Mouse (Mus musculus): ENCODE measurements at regions not wholly inside any gene's neighbourhood (a gene's known extent, or its start where the extent isn't known, plus 50 kb on each side); places are given as distances from the start of the nearest gene placed in this dataset.

DNA sequence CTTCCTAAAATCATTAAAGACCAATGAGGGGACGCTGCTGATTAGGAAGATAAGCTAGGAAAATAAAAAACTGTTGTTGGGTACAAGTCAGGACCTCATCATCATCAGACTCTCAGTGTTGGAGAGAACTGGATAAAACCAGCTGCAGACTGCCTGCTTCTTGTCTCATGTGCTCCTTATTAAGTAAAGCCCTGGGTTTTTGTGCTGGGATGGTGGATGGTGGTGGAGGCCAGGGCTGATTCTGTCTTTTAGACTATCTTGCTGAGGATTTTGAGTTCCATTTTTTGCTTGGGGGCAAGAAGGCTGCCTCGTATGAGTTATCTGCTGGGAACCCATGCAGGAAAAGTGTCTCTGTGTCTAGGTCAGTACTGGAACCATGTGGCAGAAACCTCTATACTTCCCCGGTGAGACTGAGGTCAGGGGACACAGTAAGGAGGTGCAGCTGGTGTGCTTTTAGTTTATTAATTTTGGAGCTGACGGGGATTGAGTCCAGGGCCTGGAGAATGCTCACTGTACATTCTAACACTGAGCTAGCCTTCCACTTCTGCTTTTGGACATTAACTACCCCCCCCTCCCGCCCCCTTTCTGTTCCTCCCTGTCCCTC, 152.0 kb downstream of the Ppp4r2 start:
- TF ChIP-seq POLR2A (IDR thresholded peaks at IDR 0.05; ENCODE audit: borderline replicate concordance, insufficient read depth, low read length) (no peak), CTCF (IDR thresholded peaks at IDR 0.05; ENCODE audit: borderline replicate concordance, insufficient read depth, low read depth, low read length) (no peak)
- 74% methylated on average over 5 of the region's 5 CpGs for WGBS
- Histone ChIP-seq H3K27ac (ENCODE audit: insufficient read depth, low read length) (no peak overlapping the region), H3K4me3 (replicated peaks; ENCODE audit: insufficient read depth, low read depth, low read length) (no peak overlapping the region), H3K27me3 (ENCODE audit: control insufficient read depth, insufficient read depth, low read length) (no peaks in the 10 kb centered on the region), H3K4me1 (ENCODE audit: control insufficient read depth, insufficient read depth, low read length) (no peaks in the 10 kb centered on the region)
- DNase-seq: no peak

DNA sequence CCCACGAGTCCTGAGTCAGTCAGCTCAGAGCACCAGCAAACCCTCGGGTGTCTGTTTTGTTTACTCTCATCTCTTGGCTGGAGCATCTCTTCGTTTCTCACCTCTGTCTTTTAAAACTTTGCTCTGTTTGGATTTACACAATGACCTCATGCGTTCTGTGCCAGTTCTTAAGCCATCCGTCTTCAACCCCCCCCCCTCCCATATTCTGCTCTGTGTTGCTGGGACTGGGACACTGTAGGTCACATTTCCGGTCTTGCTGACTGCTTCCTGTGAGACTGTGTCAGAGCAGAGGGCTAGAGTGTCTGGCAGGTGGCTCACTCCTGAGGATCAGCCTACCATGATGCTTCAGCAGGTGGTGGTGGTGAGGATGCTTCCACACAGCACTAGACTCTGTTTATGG, 155.1 kb downstream of the Ppp4r2 start:
- H3K4me3 ChIP-seq (replicated peaks; ENCODE audit: insufficient read depth, low read depth, low read length): no peak overlapping the region
- 64% methylated on average over 6 of the region's 6 CpGs for WGBS
- no peaks in the 10 kb centered on the region for H3K27me3 ChIP-seq (ENCODE audit: control insufficient read depth, insufficient read depth, low read length)
- TF ChIP-seq POLR2A (IDR thresholded peaks at IDR 0.05; ENCODE audit: borderline replicate concordance, insufficient read depth, low read length): no peak
- no peak for TF ChIP-seq CTCF (IDR thresholded peaks at IDR 0.05; ENCODE audit: borderline replicate concordance, insufficient read depth, low read depth, low read length)
- no peak for DNase-seq
- H3K27ac ChIP-seq (ENCODE audit: insufficient read depth, low read length): no peak overlapping the region
- H3K4me1 ChIP-seq (ENCODE audit: control insufficient read depth, insufficient read depth, low read length): no peaks in the 10 kb centered on the region

DNA sequence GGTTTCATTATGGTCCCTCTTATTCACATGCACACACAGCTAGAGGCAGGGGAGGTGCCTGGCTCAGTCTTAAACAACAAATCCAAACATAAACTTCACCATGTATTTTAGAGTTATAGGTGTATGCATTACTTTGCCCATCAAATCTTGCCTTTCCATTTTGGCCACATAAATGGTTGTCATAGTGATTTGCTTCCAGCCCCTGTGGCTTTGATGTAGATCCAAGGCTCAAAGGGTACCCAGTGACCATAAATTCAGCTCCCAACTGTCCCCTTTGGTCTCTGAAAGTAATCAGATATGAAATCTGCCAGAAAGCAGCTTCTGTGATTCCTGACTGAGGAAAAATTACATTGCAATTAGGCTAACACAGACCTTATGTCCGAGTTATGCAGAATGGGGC, 160.0 kb downstream of the Ppp4r2 start:
- Histone ChIP-seq H3K27ac (ENCODE audit: insufficient read depth, low read length) (no peak overlapping the region), H3K4me3 (replicated peaks; ENCODE audit: insufficient read depth, low read depth, low read length) (no peak overlapping the region), H3K27me3 (ENCODE audit: control insufficient read depth, insufficient read depth, low read length) (no peaks in the 10 kb centered on the region), H3K4me1 (ENCODE audit: control insufficient read depth, insufficient read depth, low read length) (no peaks in the 10 kb centered on the region)
- DNase-seq: no peak
- WGBS: 23% methylated on average over 1 of the region's 1 CpGs
- TF ChIP-seq CTCF (IDR thresholded peaks at IDR 0.05; ENCODE audit: borderline replicate concordance, insufficient read depth, low read depth, low read length) (no peak), POLR2A (IDR thresholded peaks at IDR 0.05; ENCODE audit: borderline replicate concordance, insufficient read depth, low read length) (no peak)

DNA sequence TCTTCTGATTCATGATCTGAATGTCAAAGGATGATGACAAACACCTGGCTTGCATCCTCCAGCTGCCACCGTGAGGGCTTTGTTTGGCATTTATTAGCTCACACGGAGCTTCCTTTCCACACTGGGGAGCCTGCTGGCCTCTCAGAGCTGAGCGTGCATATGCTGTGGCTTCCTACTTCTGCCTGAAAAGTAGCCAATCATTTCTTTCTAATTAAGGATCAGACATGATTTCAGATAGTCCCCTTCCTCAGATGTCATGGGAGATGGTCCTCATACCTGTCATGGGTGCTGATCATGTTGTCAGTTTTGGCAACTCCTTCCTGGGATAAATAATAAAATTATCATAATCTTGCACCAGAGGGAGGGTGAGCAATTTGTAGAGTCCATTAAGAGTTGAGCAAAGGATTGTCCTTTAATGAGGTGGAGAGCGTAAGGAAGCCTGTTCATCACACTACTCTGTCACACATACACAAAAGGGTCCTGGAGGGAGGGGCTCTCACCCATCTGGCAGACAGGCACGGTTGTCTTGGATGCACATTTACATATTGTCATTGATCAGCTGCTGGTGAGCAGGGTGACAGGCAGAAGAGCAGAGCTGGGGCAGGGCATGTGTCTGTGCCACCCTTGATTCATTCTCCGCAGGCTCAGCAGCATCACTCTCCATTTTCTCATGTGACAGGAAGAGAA, 162.6 kb downstream of the Ppp4r2 start:
- H3K27me3 ChIP-seq (ENCODE audit: control insufficient read depth, insufficient read depth, low read length): no peaks in the 10 kb centered on the region
- 17% methylated on average over 6 of the region's 6 CpGs for WGBS

DNA sequence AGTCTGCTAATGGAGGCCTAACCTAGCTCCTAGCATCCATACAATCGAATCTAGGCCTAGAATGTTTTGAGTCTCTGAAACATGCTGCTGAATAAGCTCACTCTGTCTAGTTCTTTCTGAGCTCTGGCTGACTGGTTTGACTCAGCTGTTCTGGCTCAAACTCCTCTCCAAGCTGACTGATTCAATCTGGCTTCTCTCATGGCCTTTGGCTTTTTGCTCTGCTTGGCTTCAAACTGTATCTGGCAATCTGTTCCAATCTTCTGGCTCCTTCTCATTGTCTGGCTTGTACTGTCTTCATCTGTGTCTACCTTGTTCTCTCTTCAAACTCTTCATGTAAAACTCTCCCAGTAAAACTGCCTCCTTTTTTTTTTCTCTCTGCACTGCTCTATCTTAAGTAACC, 164.9 kb downstream of the Ppp4r2 start:
- TF ChIP-seq POLR2A (IDR thresholded peaks at IDR 0.05; ENCODE audit: borderline replicate concordance, insufficient read depth, low read length) (no peak), CTCF (IDR thresholded peaks at IDR 0.05; ENCODE audit: borderline replicate concordance, insufficient read depth, low read depth, low read length) (no peak)
- Histone ChIP-seq H3K27ac (ENCODE audit: insufficient read depth, low read length) (no peak overlapping the region), H3K27me3 (ENCODE audit: control insufficient read depth, insufficient read depth, low read length) (no peaks in the 10 kb centered on the region), H3K4me1 (ENCODE audit: control insufficient read depth, insufficient read depth, low read length) (no peaks in the 10 kb centered on the region), H3K4me3 (replicated peaks; ENCODE audit: insufficient read depth, low read depth, low read length) (no peak overlapping the region)
- DNase-seq: no peak
- 51% methylated on average over 1 of the region's 1 CpGs for WGBS

More for the DNA sequence above, 162.6 kb downstream of the Ppp4r2 start:
- TF ChIP-seq POLR2A (IDR thresholded peaks at IDR 0.05; ENCODE audit: borderline replicate concordance, insufficient read depth, low read length): no peak
- no peak for TF ChIP-seq CTCF (IDR thresholded peaks at IDR 0.05; ENCODE audit: borderline replicate concordance, insufficient read depth, low read depth, low read length)
- H3K4me1 ChIP-seq (ENCODE audit: control insufficient read depth, insufficient read depth, low read length): no peaks in the 10 kb centered on the region
- no peak overlapping the region for H3K4me3 ChIP-seq (replicated peaks; ENCODE audit: insufficient read depth, low read depth, low read length)
- DNase-seq: no peak
- H3K27ac ChIP-seq (ENCODE audit: insufficient read depth, low read length): no peak overlapping the region

DNA sequence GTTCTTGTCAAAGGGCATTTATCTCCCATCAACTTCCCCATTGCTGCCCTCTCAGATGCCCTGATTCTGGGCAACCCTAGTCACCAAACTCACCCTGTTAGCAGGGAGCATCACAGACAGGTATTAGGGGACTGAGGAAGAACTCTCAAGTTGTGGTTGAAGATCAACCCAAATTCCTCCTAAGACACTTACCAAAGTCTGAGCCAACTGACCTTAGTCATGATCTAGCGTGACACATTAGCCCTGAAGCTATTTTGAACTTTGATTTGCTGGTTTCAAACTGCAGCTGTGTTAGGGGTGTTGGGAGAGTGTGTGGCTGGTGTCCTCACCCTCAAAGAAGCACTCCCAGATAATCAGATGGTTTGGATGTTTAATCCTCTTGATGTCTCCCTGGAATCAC, 170.5 kb downstream of the Ppp4r2 start:
- WGBS: 97% methylated on average over 1 of the region's 1 CpGs
- no peak for DNase-seq

DNA sequence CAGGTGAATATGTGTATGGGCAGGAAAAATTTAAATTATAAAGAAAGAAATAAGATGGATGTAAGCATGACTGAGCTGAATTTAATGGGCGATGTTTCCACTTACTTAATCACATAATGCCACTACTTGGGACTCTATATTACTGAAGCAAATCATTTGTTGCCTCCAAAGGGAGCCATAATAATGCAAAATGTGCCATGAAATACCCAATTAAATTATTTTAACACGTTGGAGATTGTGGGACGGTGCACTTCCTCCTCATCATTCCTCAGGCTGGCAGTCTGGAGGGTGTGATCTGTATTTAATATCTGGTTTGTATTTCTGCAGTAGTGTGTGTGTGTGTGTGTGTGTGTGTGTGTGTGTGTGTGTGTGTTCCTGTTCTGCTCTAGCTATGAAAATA, 188.2 kb downstream of the Ppp4r2 start:
- H3K4me3 ChIP-seq (replicated peaks; ENCODE audit: insufficient read depth, low read depth, low read length): no peak overlapping the region
- 64% methylated on average over 3 of the region's 3 CpGs for WGBS
- no peak for TF ChIP-seq POLR2A (IDR thresholded peaks at IDR 0.05; ENCODE audit: borderline replicate concordance, insufficient read depth, low read length)
- TF ChIP-seq CTCF (IDR thresholded peaks at IDR 0.05; ENCODE audit: borderline replicate concordance, insufficient read depth, low read depth, low read length): no peak
- DNase-seq: no peak
- H3K27ac ChIP-seq (ENCODE audit: insufficient read depth, low read length): no peak overlapping the region
- H3K27me3 ChIP-seq (ENCODE audit: control insufficient read depth, insufficient read depth, low read length): no peaks in the 10 kb centered on the region
- H3K4me1 ChIP-seq (ENCODE audit: control insufficient read depth, insufficient read depth, low read length): no peaks in the 10 kb centered on the region

More for the DNA sequence above, 170.5 kb downstream of the Ppp4r2 start:
- Histone ChIP-seq H3K27me3 (ENCODE audit: control insufficient read depth, insufficient read depth, low read length) (no peaks in the 10 kb centered on the region), H3K4me1 (ENCODE audit: control insufficient read depth, insufficient read depth, low read length) (no peaks in the 10 kb centered on the region), H3K4me3 (replicated peaks; ENCODE audit: insufficient read depth, low read depth, low read length) (no peak overlapping the region), H3K27ac (ENCODE audit: insufficient read depth, low read length) (no peak overlapping the region)
- TF ChIP-seq POLR2A (IDR thresholded peaks at IDR 0.05; ENCODE audit: borderline replicate concordance, insufficient read depth, low read length) (no peak), CTCF (IDR thresholded peaks at IDR 0.05; ENCODE audit: borderline replicate concordance, insufficient read depth, low read depth, low read length) (no peak)

DNA sequence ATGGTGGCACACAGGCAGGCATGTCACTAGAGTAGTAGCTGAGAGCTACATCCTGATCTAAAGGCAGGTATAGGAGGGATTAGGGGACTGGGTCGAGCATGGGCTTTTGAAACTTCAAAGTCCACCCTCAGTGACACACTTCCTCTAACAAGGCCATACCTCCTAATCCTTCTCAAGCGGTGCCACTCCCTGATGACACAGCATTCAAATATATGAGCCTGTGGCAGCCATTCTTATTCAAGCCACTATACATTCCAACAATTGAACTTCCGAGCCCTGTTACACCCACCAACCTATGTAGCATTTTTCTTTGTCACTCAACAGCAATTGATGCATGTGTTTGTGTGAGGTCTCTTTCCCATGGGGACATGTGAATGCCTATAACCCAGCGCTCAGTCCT, 192.4 kb downstream of the Ppp4r2 start:
- WGBS: 93% methylated on average over 4 of the region's 4 CpGs

More for the DNA sequence above, 192.4 kb downstream of the Ppp4r2 start:
- DNase-seq: no peak
- no peaks in the 10 kb centered on the region for H3K4me1 ChIP-seq (ENCODE audit: control insufficient read depth, insufficient read depth, low read length)
- TF ChIP-seq POLR2A (IDR thresholded peaks at IDR 0.05; ENCODE audit: borderline replicate concordance, insufficient read depth, low read length) (no peak), CTCF (IDR thresholded peaks at IDR 0.05; ENCODE audit: borderline replicate concordance, insufficient read depth, low read depth, low read length) (no peak)
- no peaks in the 10 kb centered on the region for H3K27me3 ChIP-seq (ENCODE audit: control insufficient read depth, insufficient read depth, low read length)
- H3K4me3 ChIP-seq (replicated peaks; ENCODE audit: insufficient read depth, low read depth, low read length): no peak overlapping the region
- no peak overlapping the region for H3K27ac ChIP-seq (ENCODE audit: insufficient read depth, low read length)
